Mouse (Mus musculus) C2C12 (cell line): ENCODE results near the gene Optc.
A peak's percentile ranks its signal among the peaks of the same experiment; 100 is the strongest.

Source experiments
- CEBPB ChIP-seq: IDR thresholded peaks from one replicate; pipeline ENCODE4 v1.6.1; 2011; ENCODE audit warnings: low read depth, mild to moderate bottlenecking, control low read depth, moderate library complexity
- CTCF ChIP-seq: IDR thresholded peaks from one replicate; pipeline ENCODE4 v1.5.1; 2011; ENCODE audit not compliant: control insufficient read depth, insufficient read depth, insufficient read length
- FOSL1 ChIP-seq: IDR thresholded peaks from one replicate; pipeline ENCODE4 v1.8.0; 2011; ENCODE audit warnings: mild to moderate bottlenecking, low read length; ENCODE audit not compliant: poor library complexity, insufficient read depth, severe bottlenecking
- MAX ChIP-seq: IDR thresholded peaks from one replicate; pipeline ENCODE4 v1.6.1; 2011; ENCODE audit warnings: mild to moderate bottlenecking, control low read depth
- MYOD1 ChIP-seq: IDR thresholded peaks from one replicate; pipeline ENCODE4 v1.6.1; 2011; ENCODE audit warnings: low read depth; ENCODE audit not compliant: control insufficient read depth, insufficient read length
- MYOG ChIP-seq: IDR thresholded peaks from one replicate; pipeline ENCODE4 v1.6.1; 2011; ENCODE audit not compliant: control insufficient read depth, insufficient read length; ENCODE audit errors: extremely low read depth
- USF1 ChIP-seq: IDR thresholded peaks from one replicate; pipeline ENCODE4 v1.6.1; 2011; ENCODE audit warnings: low read depth, mild to moderate bottlenecking, control low read depth, moderate library complexity

DNA sequence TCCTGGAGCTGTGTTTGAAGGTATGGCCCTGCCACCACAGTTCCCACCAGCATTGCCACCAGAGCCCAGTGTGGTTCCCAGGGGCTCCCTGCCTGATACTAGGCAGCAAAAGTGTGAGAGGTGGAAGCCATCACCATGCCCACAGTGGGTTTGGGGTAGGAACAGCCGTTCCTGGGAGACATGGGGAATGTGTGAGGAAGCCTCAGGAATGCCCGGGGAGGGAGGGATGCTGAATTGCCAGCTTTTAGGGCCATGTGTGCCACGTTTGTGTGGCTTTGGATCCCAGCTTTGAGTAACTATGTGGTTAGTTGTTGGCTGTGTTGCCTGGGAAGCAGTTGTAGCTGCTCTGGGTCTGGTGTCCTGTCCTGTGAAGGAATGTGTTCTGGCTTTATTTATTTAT, 34.1 kb upstream of the Optc start:
- no peak for TF ChIP-seq USF1
- no peak for TF ChIP-seq CTCF
- peak; percentile 47 for TF ChIP-seq MAX
- no peak for TF ChIP-seq CEBPB
- TF ChIP-seq MYOD1: peak; percentile 68
- TF ChIP-seq FOSL1: no peak
- no peak for TF ChIP-seq MYOG
